Mouse (Mus musculus): ENCODE measurements around the gene Taf3. TPM values are rescaled to one million over a fixed set of nuclear protein-coding genes. Genes with fewer than 3 reads are reported as not detected.

Gene Taf3
- 9.2 TPM for polyA plus RNA-seq (2014; fragmentation: Illumina TruSeq; extraction: RNeasy Lipid Tissue Mini Kit (QIAGEN cat#74804); ENCODE audit: low read depth, low replicate concordance)

DNA sequence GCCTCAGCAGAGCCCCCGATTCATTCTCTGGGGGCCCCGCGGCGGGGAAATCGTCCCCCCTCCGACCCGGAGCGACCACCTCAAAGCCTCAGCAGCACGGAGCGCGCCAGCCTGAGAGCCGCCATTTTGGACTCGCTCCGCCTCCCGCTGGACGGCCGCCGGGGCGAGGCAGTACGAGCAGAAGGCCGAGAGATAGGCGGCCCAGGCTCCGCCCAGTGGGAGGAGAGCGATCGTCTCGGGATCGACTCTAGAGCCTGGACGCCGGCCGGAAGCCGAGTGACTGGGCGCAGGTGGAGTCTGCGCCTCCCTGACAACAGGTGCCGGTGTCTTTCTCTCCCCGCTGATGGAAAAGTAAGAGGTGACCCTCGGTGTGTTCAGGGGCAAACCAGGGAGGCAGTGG, at the start of gene Taf3:
Taf3 (minus strand) TSS at position 136 of the 400 bp plus-strand sequence.

DNA sequence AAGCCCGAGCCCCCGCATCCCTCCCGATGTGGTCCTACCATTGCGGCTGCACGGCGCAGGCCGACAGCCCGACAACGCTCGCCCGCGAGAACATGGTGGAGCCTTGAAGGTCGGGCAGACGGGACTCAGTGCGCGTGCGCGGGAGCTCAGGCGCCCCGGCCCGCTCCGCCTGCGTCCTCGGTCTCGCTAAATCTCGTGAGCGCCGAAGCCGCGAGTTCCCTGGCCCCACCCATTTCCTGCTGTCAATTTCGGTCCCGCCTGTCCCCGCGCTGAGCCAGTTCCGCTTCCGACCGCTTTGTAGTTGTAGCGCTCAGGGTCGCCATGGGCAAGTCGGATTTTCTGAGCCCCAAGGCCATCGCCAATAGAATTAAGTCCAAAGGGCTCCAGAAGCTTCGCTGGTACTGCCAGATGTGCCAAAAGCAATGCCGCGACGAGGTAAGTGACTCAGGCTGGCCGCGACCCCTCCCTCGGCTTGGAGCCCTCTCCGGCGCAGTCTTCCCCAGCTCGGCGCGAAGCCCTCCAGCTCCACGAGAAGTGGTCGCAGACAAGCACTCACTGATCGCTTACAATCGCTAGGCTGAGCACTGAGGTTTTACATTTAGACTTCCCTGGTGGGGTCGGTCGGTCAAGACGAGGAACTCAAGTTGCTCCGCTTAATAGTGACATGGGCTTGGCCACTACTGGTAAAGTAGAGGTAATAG, 32.1 kb upstream of the Taf3 start, which contains the start of the genes Atp5c1 and Kin:
Atp5c1 (minus strand) TSS at position 201 of the 701 bp plus-strand sequence.
Kin (plus strand) TSS at position 284 of the 701 bp plus-strand sequence.

DNA sequence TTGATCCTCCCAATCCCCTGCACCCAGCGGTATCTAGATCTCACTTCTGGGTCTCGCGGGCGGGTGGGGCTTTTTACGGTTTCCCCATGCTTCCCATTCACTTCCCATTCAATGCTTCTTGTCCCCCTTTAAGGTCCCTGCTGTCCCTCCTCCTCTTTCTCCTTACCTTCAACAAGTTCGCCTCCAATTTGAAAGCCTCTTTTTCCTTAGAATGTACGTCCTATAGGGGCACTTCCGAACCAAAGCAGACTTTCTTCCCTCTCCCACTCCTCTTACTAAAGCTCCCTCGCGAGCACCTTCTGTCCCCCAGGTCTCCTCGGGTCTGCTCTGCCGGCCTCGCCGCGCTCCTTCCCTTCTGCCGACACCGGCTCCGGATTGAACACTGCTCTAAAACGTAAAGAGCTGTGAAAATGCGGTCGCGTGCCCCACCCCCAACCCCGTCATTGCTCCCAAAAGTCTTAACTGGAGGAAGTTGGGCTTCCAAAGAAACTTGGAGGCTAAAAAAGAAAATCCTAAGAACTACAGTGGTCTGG, 158.7 kb downstream of the Taf3 start, which contains the start of gene Gata3:
Gata3 (minus strand) TSS at position 384 of the 533 bp plus-strand sequence.

DNA sequence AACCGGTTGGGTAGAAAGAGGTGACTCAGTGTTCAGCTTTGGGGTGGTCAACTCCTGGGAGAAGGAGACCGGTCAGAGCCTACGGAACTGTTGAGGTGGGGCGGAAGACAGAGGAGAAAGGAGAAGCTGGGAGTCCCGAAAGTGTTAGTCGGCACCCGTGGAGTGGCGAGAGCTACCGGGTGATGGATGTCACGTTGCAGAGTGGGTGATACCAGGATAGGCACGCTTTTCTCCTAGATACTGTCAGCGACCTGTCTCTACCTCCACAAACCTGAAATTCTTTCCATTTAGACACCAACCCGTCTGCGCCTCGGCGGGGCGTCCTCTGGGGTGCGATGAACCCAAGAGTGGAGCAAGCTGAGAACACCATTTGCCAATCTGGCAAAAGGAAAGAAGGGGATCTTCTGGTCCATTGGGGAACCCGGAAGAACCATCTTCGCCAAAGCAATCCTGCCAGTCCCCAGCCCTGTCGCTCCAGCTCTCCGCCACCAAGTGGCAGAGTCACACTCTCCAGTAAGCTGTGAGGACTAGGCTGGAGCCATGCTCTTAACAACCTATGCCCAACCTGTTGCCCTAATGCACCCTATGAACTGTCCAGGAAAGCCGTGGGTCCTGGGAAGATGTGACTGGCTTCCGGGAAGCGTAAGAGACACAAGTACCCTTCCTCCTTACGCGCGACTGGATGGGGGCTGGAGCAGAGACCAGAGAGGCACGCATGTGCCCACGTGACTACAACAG, 159.3 kb downstream of the Taf3 start, which contains the start of gene 9230102O04Rik:
9230102O04Rik (minus strand) TSS at position 628 of the 738 bp plus-strand sequence.

DNA sequence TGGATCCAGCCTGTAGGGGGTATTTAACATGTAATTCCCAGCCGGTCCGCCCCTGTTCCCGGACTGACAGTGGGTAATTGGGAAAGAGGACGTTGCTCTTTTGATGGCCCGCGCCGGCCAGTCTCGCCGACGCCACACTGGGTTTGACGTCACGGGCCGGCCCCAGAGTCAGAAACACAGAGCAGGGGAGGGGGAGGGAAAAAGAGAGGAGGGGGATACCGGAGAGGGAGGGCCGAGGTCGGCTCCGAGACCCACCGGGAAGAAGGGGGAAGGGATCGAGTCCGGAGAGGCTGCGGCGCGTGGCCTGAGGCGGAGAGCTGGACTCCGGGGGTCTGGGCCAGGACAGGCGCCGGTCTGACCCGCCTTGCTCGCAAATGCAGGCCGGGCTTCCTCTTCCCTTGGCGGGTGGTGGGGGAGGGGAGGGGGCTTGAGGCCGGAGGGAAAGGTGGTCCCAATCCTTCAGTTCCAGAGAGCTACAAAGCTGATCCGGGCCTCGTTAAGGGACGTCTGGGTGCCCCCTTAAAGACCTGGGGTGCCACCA, 167.3 kb downstream of the Taf3 start, which contains the start of gene 4930412O13Rik:
4930412O13Rik (plus strand) TSS at position 202 of the 541 bp plus-strand sequence.

Other genes starting within 250 kb of the Taf3 start
- gene 4930412O13Rik, start 167.3 kb downstream of the Taf3 start, polyA plus RNA-seq (2014; fragmentation: Illumina TruSeq; extraction: RNeasy Lipid Tissue Mini Kit (QIAGEN cat#74804); ENCODE audit: low read depth, low replicate concordance) = 5.8 TPM
- gene 9230102O04Rik, start 159.1 kb downstream of the Taf3 start, polyA plus RNA-seq (2014; fragmentation: Illumina TruSeq; extraction: RNeasy Lipid Tissue Mini Kit (QIAGEN cat#74804); ENCODE audit: low read depth, low replicate concordance) = 4.9 TPM
- gene Gata3, start 158.6 kb downstream of the Taf3 start, polyA plus RNA-seq (2014; fragmentation: Illumina TruSeq; extraction: RNeasy Lipid Tissue Mini Kit (QIAGEN cat#74804); ENCODE audit: low read depth, low replicate concordance) = 15.0 TPM
- gene Atp5c1, start 31.9 kb upstream of the Taf3 start, polyA plus RNA-seq (2014; fragmentation: Illumina TruSeq; extraction: RNeasy Lipid Tissue Mini Kit (QIAGEN cat#74804); ENCODE audit: low read depth, low replicate concordance) = 346 TPM
- gene Kin, start 32.0 kb upstream of the Taf3 start, polyA plus RNA-seq (2014; fragmentation: Illumina TruSeq; extraction: RNeasy Lipid Tissue Mini Kit (QIAGEN cat#74804); ENCODE audit: low read depth, low replicate concordance) = 14.9 TPM
- gene Itih2, start 82.8 kb upstream of the Taf3 start, polyA plus RNA-seq (2014; fragmentation: Illumina TruSeq; extraction: RNeasy Lipid Tissue Mini Kit (QIAGEN cat#74804); ENCODE audit: low read depth, low replicate concordance) = 6.3 TPM
- gene Itih5, start 105.0 kb upstream of the Taf3 start, polyA plus RNA-seq (2014; fragmentation: Illumina TruSeq; extraction: RNeasy Lipid Tissue Mini Kit (QIAGEN cat#74804); ENCODE audit: low read depth, low replicate concordance) = 73.7 TPM